Mouse (Mus musculus): ENCODE measurements at regions not wholly inside any gene's neighbourhood (a gene's known extent, or its start where the extent isn't known, plus 50 kb on each side); places are given as distances from the start of the nearest gene placed in this dataset.

GRCm38 (mm10) chr14:54103541-54103940 is 150.4 kb downstream of the Dad1 start:
- no peak overlapping the region for H3K9ac ChIP-seq (ENCODE audit: low read depth, poor library complexity, severe bottlenecking)

GRCm38 (mm10) chr14:54103115-54103514 is 150.8 kb downstream of the Dad1 start:
- TF ChIP-seq POLR2A (IDR thresholded peaks at IDR 0.05; ENCODE audit: insufficient read depth, low read length) (no peak), CTCF (IDR thresholded peaks at IDR 0.05; ENCODE audit: low read depth, low read length) (no peak), EP300 (IDR thresholded peaks at IDR 0.05; ENCODE audit: insufficient read depth, low read depth, low read length) (no peak)
- H3K4me3 ChIP-seq (ENCODE audit: low read depth, low read length): no peak overlapping the region
- 0 out of 2 replicates have a peak, but pooled peaks cover 3% of the 10 kb centered on the region for H3K9me3 ChIP-seq (replicated peaks; ENCODE audit: control insufficient read depth, insufficient read depth, low read length, poor library complexity, severe bottlenecking)
- no peaks in the 10 kb centered on the region for H3K27me3 ChIP-seq (ENCODE audit: control insufficient read depth, insufficient read depth, low read length, poor library complexity, severe bottlenecking)
- H3K27ac ChIP-seq (ENCODE audit: insufficient read depth, low read length): no peak overlapping the region
- no peaks in the 10 kb centered on the region for H3K4me1 ChIP-seq (ENCODE audit: control insufficient read depth, insufficient read depth, low read length)
- H3K9ac ChIP-seq (ENCODE audit: low read depth, poor library complexity, severe bottlenecking): no peak overlapping the region
- no peaks in the 10 kb centered on the region for H3K36me3 ChIP-seq (ENCODE audit: control insufficient read depth, insufficient read depth, low read length, poor library complexity, severe bottlenecking)

More at GRCm38 (mm10) chr14:54103541-54103940, 150.4 kb downstream of the Dad1 start:
- 0 out of 2 replicates have a peak, but pooled peaks cover 3% of the 10 kb centered on the region for H3K9me3 ChIP-seq (replicated peaks; ENCODE audit: control insufficient read depth, insufficient read depth, low read length, poor library complexity, severe bottlenecking)
- no peak overlapping the region for H3K27ac ChIP-seq (ENCODE audit: insufficient read depth, low read length)
- TF ChIP-seq POLR2A (IDR thresholded peaks at IDR 0.05; ENCODE audit: insufficient read depth, low read length) (no peak), EP300 (IDR thresholded peaks at IDR 0.05; ENCODE audit: insufficient read depth, low read depth, low read length) (no peak), CTCF (IDR thresholded peaks at IDR 0.05; ENCODE audit: low read depth, low read length) (no peak)
- no peaks in the 10 kb centered on the region for H3K36me3 ChIP-seq (ENCODE audit: control insufficient read depth, insufficient read depth, low read length, poor library complexity, severe bottlenecking)
- no peaks in the 10 kb centered on the region for H3K4me1 ChIP-seq (ENCODE audit: control insufficient read depth, insufficient read depth, low read length)
- H3K4me3 ChIP-seq (ENCODE audit: low read depth, low read length): no peak overlapping the region
- H3K27me3 ChIP-seq (ENCODE audit: control insufficient read depth, insufficient read depth, low read length, poor library complexity, severe bottlenecking): no peaks in the 10 kb centered on the region

- H3K27ac ChIP-seq (ENCODE audit: insufficient read depth, low read length): no peak overlapping the region
- TF ChIP-seq CTCF (IDR thresholded peaks at IDR 0.05; ENCODE audit: low read depth, low read length): no peak
- TF ChIP-seq EP300 (IDR thresholded peaks at IDR 0.05; ENCODE audit: insufficient read depth, low read depth, low read length): no peak
- no peak for TF ChIP-seq POLR2A (IDR thresholded peaks at IDR 0.05; ENCODE audit: insufficient read depth, low read length)
- H3K9me3 ChIP-seq (replicated peaks; ENCODE audit: control insufficient read depth, insufficient read depth, low read length, poor library complexity, severe bottlenecking): 0 out of 2 replicates have a peak, but pooled peaks cover 3% of the 10 kb centered on the region
Measured at GRCm38 (mm10) chr14:54101775-54102174, 152.1 kb downstream of the Dad1 start.

GRCm38 (mm10) chr14:54099360-54099759 is 154.5 kb downstream of the Dad1 start:
- H3K27me3 ChIP-seq (ENCODE audit: control insufficient read depth, insufficient read depth, low read length, poor library complexity, severe bottlenecking): no peaks in the 10 kb centered on the region
- H3K9me3 ChIP-seq (replicated peaks; ENCODE audit: control insufficient read depth, insufficient read depth, low read length, poor library complexity, severe bottlenecking): no peaks in the 10 kb centered on the region
- H3K36me3 ChIP-seq (ENCODE audit: control insufficient read depth, insufficient read depth, low read length, poor library complexity, severe bottlenecking): no peaks in the 10 kb centered on the region
- H3K4me1 ChIP-seq (ENCODE audit: control insufficient read depth, insufficient read depth, low read length): no peaks in the 10 kb centered on the region
- TF ChIP-seq EP300 (IDR thresholded peaks at IDR 0.05; ENCODE audit: insufficient read depth, low read depth, low read length) (no peak), POLR2A (IDR thresholded peaks at IDR 0.05; ENCODE audit: insufficient read depth, low read length) (no peak), CTCF (IDR thresholded peaks at IDR 0.05; ENCODE audit: low read depth, low read length) (no peak)
- H3K4me3 ChIP-seq (ENCODE audit: low read depth, low read length): no peak overlapping the region
- no peak overlapping the region for H3K9ac ChIP-seq (ENCODE audit: low read depth, poor library complexity, severe bottlenecking)
- H3K27ac ChIP-seq (ENCODE audit: insufficient read depth, low read length): no peak overlapping the region

More at GRCm38 (mm10) chr14:54101775-54102174, 152.1 kb downstream of the Dad1 start:
- Histone ChIP-seq H3K27me3 (ENCODE audit: control insufficient read depth, insufficient read depth, low read length, poor library complexity, severe bottlenecking) (no peaks in the 10 kb centered on the region), H3K9ac (ENCODE audit: low read depth, poor library complexity, severe bottlenecking) (no peak overlapping the region), H3K36me3 (ENCODE audit: control insufficient read depth, insufficient read depth, low read length, poor library complexity, severe bottlenecking) (no peaks in the 10 kb centered on the region), H3K4me3 (ENCODE audit: low read depth, low read length) (no peak overlapping the region), H3K4me1 (ENCODE audit: control insufficient read depth, insufficient read depth, low read length) (no peaks in the 10 kb centered on the region)

GRCm38 (mm10) chr14:54098122-54098775 is 155.7 kb downstream of the Dad1 start:
- H3K27me3 ChIP-seq (ENCODE audit: control insufficient read depth, insufficient read depth, low read length, poor library complexity, severe bottlenecking): no peaks in the 10 kb centered on the region
- no peak overlapping the region for H3K27ac ChIP-seq (ENCODE audit: insufficient read depth, low read length)

DNA sequence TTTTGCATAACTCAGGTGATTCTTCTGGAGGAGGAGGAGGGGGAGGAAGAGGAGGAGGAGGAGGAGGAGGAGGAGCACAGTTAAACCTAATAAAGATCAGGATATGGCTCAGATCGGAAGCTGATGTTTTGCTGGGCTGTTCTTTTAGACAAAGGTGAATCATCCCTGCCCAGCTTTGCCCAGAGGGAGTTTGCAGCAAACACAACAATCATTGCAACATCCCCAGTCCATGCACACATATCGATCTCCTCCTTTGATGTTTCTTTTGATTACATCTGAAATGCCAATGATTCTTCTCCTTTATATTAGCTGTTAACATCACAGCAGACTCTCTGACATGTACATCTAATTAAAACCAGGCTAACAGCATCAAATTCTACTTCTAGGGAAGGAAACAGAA is 156.9 kb downstream of the Dad1 start:
- no peak overlapping the region for H3K27ac ChIP-seq (ENCODE audit: insufficient read depth, low read length)
- H3K36me3 ChIP-seq (ENCODE audit: control insufficient read depth, insufficient read depth, low read length, poor library complexity, severe bottlenecking): no peaks in the 10 kb centered on the region
- no peaks in the 10 kb centered on the region for H3K4me1 ChIP-seq (ENCODE audit: control insufficient read depth, insufficient read depth, low read length)
- H3K9me3 ChIP-seq (replicated peaks; ENCODE audit: control insufficient read depth, insufficient read depth, low read length, poor library complexity, severe bottlenecking): no peaks in the 10 kb centered on the region
- H3K27me3 ChIP-seq (ENCODE audit: control insufficient read depth, insufficient read depth, low read length, poor library complexity, severe bottlenecking): no peaks in the 10 kb centered on the region
- TF ChIP-seq POLR2A (IDR thresholded peaks at IDR 0.05; ENCODE audit: insufficient read depth, low read length) (no peak), CTCF (IDR thresholded peaks at IDR 0.05; ENCODE audit: low read depth, low read length) (no peak), EP300 (IDR thresholded peaks at IDR 0.05; ENCODE audit: insufficient read depth, low read depth, low read length) (no peak)
- H3K4me3 ChIP-seq (ENCODE audit: low read depth, low read length): no peak overlapping the region
- H3K9ac ChIP-seq (ENCODE audit: low read depth, poor library complexity, severe bottlenecking): no peak overlapping the region

More at GRCm38 (mm10) chr14:54098122-54098775, 155.7 kb downstream of the Dad1 start:
- TF ChIP-seq CTCF (IDR thresholded peaks at IDR 0.05; ENCODE audit: low read depth, low read length): no peak
- no peak for TF ChIP-seq POLR2A (IDR thresholded peaks at IDR 0.05; ENCODE audit: insufficient read depth, low read length)
- TF ChIP-seq EP300 (IDR thresholded peaks at IDR 0.05; ENCODE audit: insufficient read depth, low read depth, low read length): no peak
- Histone ChIP-seq H3K36me3 (ENCODE audit: control insufficient read depth, insufficient read depth, low read length, poor library complexity, severe bottlenecking) (no peaks in the 10 kb centered on the region), H3K9me3 (replicated peaks; ENCODE audit: control insufficient read depth, insufficient read depth, low read length, poor library complexity, severe bottlenecking) (no peaks in the 10 kb centered on the region), H3K4me3 (ENCODE audit: low read depth, low read length) (no peak overlapping the region), H3K9ac (ENCODE audit: low read depth, poor library complexity, severe bottlenecking) (no peak overlapping the region), H3K4me1 (ENCODE audit: control insufficient read depth, insufficient read depth, low read length) (no peaks in the 10 kb centered on the region)
